Mouse (Mus musculus) right cerebral cortex, postnatal 14 days (tissue): ENCODE measurements at regions not wholly inside any gene's neighbourhood (a gene's known extent, or its start where the extent isn't known, plus 50 kb on each side); places are given as distances from the start of the nearest gene placed in this dataset.

Source experiments
- DNase-seq: peaks from one replicate; pipeline ENCODE4 v3.0.0; 2022

DNA sequence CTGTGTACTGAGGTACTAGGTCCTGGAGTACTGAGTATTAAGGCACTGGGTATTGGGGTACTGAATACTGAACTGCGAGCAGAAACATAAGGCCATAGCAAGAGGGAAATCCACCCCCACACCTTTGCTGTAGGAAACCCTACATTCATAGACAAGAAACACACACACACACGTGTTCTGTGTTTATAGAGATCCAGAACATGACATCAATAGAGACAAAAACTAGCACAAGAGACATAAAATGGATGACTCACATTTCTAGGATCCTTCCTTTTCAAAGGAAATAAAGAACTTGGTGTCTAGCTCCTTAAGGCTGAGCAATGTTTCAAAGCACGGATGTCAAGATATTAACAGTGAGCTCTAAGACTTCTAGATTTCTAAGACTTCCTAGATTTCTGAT is 49.9 kb upstream of the Nepro start:
- DNase-seq: no peak

DNA sequence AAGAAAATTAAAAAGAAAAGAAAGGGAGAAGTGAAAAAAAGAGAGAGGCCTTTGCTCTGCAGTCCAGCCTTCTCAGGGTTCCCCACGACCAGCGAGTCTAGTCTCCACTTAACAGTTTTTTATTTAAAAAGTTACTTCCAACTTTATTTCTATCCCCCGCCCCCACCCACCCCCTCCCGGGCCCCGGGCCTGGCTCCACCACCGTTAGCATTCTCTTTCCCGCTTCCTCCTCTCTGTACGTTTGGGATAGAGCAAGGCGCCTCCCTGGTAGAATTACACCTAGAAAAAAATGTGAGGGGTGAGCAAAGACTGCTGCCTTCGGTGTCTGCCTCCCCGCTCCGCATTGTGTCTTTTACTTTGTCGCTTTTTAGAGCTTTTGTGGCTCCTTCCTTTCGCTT is 51.7 kb upstream of the Nepro start:
- no peak for DNase-seq

DNA sequence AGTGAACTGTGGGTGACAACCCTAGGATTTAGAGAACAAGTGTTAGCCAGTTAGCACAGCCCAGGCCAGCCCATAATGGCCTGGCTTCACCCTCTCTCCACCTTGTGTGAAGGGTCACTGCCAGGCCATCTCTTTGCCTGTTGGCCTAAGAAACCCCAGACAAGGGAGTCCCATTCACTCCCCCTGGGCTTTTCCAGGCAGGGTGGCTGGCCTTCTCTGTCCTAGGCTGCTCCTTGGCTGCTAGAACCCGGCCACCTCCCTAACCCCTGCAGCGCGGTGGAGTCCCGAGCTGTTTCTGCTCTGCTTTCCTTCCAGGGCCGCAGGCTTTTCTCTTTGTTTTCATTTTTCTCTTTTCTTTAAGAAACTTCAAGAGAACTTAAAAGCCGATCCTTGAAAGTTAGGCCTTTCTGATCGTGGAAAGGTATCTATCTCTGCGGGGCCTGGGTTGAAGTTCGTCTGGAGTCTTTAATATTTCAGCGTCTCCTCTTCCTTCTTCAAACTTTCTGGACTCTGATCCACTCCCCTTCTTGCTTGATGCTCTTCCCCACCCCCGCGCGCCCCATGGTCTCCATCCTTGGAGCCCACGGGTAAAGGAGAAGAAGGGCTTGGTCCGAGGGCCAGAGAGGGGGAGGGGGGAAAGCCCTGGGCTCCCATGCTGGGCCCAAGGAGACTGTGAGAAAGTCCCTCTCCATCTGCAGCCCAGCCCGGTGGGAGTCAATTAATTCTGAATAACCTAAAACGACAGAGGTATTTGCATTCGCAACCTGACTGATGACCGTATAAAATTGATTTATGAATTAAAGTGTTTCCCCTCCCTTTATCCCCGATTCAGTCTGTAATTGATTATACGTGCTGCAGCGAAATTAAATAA is 52.3 kb upstream of the Nepro start:
- no peak for DNase-seq

DNA sequence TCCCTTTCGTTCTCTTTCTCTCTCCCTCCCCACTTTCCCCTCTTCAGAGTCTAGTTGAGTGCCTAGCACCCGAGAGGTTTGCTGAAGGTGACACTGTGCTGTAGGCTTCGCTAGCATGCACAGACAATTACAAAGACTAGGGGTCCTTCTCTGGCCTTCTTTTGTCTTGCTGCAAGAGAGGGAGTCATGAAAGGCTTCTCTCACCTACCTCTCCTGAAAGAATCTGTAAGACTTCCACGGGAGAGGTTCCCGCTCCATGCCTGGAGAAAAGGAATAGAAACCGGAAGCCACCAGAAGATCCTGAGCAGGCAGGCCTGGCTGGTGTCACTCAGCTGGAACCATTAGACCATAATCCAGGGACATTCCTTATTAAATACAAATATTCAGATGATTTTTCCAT is 56.0 kb upstream of the Nepro start:
- no peak for DNase-seq

DNA sequence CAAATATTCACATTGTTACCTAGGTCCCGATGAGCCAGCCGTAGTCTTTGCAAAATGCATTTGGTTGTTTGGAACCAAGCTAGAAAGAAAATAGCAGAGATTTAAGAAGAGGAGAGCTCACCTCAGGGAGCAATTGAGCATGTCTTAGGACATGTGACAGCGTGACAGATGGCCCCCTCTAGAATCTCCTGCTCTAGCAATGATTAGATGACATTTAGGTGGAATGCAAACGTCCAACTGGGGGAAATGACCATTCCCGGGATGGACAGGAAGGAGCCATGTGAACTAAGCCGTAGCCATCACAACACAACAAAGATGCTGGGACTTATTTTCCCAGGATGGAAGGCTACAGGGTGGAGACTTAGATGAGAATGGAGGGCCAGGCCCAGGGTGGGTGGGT is 57.0 kb upstream of the Nepro start:
- no peak for DNase-seq

DNA sequence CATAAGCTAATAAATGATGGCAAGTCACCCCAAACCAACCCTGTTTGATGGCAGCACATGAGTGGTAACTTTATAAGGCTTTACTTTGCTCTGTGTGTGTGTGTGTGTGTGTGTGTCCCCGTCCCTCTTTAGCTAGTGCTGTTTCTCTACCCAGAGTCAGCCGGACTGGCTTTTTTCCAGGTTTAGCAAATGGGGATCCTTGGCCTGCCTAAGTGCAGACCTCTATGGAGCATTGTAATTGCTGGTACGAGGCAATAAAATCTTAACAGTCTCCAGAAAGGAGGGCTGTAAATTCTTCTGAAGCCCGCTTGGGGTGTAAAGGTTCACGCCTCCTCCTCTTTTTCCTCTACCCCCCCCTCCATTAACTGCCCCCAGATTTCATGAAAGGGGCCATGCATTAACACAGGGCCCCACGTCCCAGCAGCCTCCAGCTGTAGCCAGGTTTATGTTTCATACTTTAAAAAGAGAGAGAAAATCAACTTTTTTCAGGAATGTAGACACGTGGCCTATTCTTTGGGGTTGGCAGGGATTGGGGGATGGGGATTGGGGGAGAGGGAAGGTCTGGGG is 57.6 kb upstream of the Nepro start:
- no peak for DNase-seq

DNA sequence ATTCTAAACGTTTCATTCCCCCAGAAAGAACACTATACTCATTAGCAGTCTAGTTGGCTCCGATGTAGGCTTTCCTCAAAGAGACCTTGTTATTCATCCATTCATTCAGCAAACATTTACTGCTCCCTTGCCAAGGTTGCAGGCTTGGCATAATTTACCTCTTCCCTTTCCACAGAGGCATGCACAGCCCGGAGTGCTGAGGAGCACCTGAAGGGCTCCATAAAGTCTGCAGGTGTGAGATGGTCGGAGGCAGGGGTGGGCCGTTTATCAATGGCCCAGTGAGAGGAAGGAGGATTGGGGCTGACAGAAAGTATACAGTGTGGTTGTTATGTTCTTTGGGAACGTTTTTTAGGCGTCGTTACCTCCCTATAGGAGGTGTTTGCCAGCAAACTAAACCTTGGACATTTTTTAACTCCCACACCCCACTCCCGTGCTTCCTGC is 58.6 kb upstream of the Nepro start:
- DNase-seq: no peak

DNA sequence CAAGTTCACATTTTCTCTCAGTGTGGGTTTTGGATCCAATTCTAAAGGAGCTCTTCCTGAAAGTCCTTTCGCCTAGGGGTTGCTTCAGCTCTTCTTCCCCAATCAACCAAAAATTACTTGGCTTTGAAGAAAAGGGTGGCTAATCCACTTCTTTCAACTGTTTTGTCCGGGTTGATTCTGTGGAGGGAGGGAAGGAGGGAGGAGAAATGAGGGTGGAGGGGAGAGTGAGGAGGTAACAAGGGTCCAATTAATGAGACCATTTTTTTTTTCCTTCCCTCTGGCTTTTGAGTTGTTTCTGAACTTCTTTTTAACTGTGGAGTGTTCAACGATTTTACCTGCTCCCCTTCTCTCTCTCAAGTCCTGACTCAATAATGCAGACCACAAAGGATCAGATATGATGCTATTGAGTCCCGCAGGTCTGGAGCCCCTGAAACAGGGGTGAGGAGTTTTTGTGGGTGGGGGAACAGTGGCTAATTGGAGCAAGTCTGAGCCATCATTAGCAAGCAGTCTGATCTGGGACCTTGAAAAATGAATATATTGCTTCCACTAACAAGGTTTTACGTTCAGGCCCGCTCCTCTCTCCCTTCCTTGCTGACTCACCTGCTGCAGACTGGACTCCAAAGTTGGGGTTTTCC is 61.0 kb upstream of the Nepro start:
- no peak for DNase-seq

DNA sequence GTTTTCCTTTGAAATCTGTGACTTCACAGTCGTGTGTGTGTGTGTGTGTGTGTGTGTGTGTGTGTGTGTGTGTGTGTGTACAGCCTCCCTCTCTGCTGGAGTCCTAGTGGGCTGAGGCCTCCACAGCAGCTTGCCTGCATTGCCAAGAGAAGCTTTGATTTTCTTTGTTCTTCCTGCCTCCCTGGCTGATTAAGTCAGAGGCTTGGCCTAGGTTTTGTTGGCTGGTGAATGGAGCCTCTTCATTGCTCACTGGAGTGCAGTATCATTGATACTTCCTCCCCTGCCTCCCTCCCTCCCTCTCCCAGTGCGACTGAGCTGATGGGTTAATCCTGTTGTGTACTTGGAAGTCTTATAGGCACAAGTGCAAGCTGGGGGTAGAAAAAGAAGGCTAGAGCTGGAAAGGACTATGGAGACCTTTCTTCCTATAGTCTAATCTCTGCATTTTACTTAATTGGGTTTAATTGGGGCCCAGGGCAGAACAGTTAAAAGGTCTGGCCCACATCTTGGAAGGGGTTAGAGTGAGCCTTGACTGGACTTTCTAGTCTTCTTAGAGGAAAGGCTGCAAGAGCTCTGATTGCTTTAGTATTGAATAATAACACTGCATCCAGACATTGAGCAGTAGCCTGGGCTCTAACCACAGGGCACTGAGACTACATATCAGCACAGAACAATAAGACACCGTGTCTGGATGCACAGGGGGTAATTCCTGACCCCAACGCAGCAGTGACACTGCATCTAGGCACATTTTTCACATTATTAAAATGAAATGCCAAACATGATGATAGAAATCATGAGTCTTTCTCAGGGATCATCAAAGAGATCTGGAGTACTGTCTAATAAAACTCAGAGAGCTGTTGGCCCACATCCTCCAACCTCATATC is 62.9 kb upstream of the Nepro start:
- no peak for DNase-seq

DNA sequence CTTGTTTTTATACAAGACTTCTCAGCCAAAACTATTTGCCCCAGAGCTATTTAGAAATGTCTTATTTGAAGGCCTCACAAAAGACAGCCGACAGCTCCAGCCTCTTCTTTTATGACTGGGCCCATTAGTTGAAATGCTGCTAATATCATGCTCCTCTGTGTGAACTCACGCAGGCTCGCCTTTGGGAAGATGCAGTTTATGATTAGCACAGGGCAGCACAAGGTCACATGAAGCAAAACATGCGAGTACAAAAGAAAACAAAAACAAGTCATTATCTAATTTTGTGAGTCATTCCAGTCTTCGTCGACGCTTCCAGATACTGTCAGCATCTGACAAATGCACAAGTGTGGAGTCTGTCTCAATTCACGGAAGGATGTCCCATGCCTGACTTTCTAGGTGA is 65.8 kb upstream of the Nepro start:
- no peak for DNase-seq

DNA sequence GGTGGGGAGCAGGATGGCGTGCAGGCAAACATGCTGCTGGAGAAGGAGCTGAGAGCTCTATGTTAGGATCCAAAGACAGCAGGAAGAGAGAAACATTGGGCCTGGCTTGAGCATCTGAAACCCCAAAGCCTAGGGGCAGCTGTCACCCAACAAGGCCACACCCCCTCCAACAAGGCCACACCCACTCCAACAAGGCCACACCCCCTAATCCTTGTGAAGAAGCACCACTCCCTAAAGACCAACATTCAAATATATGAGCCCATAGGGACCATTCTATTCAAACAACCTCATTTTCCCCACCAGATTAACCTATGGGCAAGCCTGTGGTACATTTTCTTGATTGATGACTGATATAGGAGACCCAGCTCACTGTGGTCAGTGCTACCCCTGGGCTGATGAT is 67.9 kb upstream of the Nepro start:
- DNase-seq: no peak

DNA sequence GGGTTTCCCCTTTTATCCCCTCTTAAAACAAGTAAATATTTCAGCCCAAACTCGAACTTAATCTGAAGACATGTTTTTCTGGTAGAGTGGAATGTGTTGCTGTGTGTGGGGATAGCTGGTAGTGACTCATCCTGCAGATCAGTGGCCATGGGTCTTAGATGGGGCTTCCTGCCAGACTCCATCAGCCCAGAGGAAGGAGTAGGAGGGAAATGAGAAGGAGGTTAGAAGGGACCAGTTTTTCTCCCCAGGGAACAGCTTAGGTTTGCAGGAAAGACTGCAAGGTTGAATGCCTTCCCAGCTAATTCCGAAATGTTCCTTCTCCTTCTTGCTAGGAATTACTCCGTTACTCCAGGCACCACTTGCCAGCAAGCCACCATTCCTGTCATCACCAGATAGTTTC is 68.8 kb upstream of the Nepro start:
- DNase-seq: no peak

DNA sequence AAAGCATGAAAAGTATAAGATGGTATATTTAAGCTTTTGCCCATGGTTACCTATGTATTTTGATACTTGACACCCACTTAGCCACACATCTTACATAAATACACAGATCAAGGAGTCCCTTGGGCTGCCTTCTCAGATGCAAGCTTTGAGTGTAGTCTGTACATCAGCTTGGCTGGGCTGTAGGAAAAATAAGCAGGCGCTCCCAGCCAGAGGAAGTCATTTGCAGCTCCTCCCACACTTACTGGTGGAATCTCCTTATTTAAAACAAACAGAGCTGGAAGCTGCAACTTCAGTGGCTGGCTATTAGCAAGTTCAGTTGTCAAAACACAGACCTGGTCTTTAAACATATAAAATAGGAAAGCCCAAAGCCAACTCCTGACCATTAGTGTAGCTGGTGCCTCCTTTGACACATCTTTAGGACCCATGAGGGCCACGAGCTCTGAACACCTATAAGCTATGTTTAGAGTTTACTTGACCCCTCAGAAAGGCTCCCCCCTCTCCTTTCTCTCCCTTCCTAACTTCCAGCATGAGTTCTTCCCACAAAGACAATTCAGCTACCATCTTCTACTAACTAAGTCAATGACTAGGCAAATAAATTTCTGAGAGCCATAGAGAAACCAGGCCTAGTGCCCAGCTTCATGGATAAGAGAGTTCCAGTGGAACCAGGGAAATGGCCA is 75.4 kb upstream of the Nepro start:
- DNase-seq: no peak

DNA sequence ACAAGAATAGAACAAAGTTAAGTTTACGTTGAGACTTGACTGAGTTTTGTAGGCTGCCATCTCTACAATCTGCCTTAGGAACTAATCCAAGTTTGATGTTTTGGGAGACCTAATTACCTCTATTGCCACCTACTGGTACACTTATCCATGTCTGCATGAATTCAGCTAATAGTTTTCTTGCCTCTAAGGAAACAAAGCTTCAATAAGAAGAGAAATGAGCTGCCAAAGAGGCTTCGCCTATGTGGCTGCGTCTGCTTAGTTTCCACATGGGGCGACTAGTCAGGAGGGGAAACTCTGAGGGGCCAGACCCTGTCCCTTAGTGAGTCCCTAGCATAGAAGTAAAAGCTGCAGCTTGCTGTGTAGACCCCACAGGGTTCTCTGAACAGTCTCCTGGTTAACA is 80.1 kb upstream of the Nepro start:
- no peak for DNase-seq

DNA sequence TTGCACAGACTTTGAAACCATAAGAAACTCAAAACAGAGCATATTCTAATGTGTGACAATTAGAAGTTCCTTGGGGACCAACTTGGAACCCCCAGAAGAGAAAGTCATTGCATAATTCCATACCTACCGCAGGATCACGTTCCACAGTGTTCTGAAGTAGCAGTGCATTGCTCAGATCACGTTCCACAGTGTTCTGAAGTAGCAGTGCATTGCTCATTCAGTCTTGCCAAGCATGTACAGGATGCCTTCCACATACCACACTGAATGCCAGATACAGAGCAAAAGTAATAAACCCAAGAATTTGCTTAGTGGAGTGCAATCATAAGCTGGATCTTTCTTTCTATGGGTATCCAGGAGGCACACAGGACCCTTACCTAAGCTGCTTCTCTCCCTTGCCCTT is 78.4 kb upstream of the Boc start:
- DNase-seq: no peak

DNA sequence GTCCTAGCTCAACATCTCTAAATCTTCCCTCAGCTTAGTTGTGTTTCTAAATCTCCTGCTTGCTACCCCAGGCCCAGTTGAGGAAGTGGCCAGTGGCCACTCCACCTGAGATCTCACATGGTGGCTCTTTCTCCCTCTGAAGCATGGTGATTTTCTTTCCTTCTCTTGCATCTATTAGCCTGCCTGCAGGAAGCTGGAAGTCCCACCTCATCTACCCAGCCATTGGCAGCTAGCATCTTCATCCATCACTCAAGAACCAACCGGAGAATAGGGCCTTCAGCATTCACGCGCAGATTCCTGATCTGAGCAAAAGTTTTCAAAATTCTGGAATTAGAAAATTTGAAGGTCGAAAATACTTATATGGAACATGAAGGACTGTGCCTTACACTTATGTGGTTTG is 75.8 kb upstream of the Boc start:
- no peak for DNase-seq

DNA sequence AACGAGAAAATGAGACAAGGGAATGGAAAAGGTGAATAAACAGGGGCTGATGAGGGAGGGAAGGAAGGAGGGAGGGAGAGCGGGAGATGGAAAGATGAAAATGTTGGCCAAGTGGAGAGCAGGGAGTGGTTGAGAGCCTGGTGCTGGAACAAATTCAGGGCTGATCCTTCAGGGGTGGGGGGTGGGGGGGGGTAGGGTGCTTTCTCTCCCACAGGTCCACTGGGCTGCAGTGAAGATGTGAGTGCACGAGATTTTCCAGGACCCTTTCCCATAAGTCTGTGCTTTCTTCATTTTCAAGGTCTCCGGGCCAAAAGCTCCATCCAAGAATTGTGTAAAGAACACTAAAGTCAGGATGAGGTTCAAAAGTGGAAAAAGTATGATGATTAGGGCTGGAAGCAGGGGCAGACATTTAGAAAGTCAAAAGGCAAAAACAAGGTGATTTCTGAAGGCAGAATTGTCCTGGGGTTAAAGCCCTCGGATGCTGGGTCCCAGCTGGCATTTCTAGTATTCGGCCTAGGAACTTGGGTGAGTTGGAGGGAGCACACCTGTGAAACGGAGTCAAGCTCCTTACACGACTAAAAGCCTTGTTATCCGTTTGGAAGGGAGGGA is 74.5 kb upstream of the Boc start:
- no peak for DNase-seq

DNA sequence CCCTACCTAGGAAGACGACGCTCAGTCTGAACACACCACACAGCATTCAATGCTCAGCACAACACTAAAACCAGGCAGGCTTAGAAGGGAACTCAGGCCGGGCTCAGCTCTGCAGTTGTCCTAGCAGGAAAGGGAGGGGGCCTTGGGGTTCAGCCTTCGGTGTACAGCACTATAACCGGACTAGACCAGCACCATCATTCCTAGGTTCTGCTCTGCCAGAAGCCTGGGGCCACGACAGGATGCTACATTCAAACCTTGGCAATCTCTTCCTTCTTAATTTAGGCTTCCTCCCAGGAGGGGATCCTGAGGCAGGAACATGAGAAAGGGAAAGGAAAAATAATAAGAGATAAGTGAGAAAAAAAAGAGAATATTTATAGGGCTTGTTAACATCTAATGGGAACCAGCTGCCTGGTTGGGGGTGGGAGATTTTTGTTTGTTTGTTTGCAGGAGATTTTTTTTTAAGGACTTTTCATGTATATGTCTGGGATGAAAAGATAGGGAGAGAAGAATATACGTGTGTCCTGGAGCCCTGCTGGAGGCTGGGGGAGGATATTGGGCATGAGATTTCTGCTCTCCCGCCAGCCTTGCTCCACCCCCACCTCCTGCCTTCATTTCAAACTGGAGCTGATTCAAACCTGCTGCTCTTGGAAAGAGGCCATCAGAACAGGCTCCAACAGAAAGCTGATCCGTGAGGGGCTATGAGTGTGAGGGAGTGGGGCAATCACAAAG is 73.8 kb upstream of the Boc start:
- DNase-seq: no peak

DNA sequence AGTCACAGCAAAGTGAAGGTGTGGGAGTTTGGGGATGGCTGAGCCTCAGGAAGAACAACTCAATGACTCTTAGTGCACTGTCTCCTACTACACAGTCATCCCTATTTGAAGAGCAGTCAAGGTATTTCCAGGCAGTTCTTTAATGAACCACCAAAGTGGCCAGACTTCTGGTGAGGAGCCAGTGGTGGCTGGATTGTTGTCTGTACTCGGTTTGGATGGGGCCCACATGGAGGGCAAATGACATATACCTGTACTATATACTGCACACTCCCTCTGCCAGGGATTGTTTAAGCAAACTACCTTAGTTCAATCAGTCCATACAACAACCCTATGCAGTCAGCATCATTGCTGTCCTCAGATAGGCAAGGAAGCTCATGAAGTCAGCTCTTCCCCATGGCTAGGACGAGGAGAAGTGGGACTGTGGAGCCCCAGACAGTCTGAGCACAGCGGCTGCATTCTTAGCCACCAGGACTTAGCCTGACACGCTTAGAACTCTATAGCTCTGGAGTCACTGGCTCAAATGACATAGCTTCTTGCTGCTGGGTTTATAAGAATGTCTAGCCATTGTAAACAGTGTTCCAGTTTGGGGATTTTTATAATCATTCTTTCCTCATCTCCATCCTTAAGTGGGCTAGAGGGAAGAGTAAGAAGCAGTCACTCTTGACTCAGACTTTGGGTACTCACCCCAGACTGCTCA is 72.8 kb upstream of the Boc start:
- DNase-seq: no peak

DNA sequence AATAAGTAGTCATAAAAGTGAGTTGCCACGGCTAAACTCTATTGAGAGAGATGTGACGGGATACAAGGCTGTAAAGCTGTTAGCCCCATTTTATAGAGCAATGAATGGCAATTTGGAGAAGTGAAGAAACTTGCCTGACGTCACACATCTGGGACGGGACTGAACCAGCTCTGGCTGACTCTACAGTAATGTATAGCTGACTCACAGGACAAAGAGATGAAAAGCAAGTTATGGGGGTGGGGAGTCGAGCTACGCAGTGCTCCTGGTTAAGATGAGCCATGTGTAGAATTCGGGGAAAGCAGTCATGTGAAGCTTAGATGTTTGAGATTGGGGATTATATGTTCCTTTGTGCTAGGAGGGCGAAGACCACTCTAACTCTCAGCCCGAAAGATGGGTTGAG is 72.2 kb upstream of the Boc start:
- no peak for DNase-seq

DNA sequence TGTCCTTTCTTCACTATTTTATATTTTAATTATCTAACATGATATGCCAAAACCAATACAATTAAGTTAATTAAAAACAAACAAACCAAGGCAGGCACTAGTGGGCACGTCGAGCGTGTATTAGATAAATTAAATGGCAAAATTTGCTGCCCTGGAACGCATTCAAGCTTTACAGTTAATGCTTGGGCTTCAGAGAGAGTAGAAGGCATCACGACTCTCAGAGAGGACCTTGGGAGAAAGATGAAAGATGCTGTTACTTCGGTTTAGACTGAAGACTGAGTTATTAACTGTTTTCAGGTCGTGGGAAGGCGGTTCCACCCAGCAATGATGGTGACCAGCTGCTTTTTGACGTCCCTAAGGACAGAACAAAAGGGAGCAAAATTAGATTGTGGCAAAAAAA is 71.7 kb upstream of the Boc start:
- no peak for DNase-seq
